Mouse (Mus musculus): ENCODE measurements around the gene Rsph3a. TPM values are rescaled to one million over a fixed set of nuclear protein-coding genes. Genes with fewer than 3 reads are reported as not detected.

Gene Rsph3a
- total and polyA plus RNA-seq, 3 experiments: 26.6 to 58.5 (median 38.7) TPM

Other genes starting within 250 kb of the Rsph3a start
- gene Fndc1, start 118.3 kb upstream of the Rsph3a start, total RNA-seq (2021): 10 to 100 TPM in 1 of 2 experiments, 1 to 10 TPM in 1; 8.5 to 15.4 TPM
- 8.8 and 11.5 TPM in 2 replicates for gene Fndc1, start 118.3 kb upstream of the Rsph3a start, polyA plus RNA-seq (2012; rRNA removed)
- 1 to 10 TPM; 2.9 to 3.0 TPM for gene Tagap, start 19.6 kb upstream of the Rsph3a start, total RNA-seq (2021)
- 0.94 and 1.3 TPM in 2 replicates for gene Tagap, start 19.6 kb upstream of the Rsph3a start, polyA plus RNA-seq (2012; rRNA removed)
- not detected for gene Gm49673, start 202.2 kb downstream of the Rsph3a start, total RNA-seq (2021)
- 0.20 TPM in 1 of 2 replicates, not detected in the other for gene Gm49673, start 202.2 kb downstream of the Rsph3a start, polyA plus RNA-seq (2012; rRNA removed)
- 10 to 100 TPM; 22.1 to 28.9 TPM for gene Rnaset2a, start 202.5 kb downstream of the Rsph3a start, total RNA-seq (2021)
- gene Rnaset2a, start 202.5 kb downstream of the Rsph3a start, polyA plus RNA-seq (2012; rRNA removed): 44.9 and 46.0 TPM in 2 replicates
- gene Fgfr1op, start 219.9 kb downstream of the Rsph3a start, total RNA-seq (2021): 10 to 100 TPM; 15.7 to 15.8 TPM
- gene Fgfr1op, start 219.9 kb downstream of the Rsph3a start, polyA plus RNA-seq (2012; rRNA removed): 3.0 and 6.7 TPM in 2 replicates